Mouse (Mus musculus) olfactory bulb, adult 2 months (tissue): ENCODE measurements around the gene Nek5. TPM values are rescaled to one million over a fixed set of nuclear protein-coding genes. Genes with fewer than 3 reads are reported as not detected.

ENCODE experiments used
- H3K27ac ChIP-seq: fragments of 200-500 bp; 2 replicates; pipeline ENCODE4 v1.5.1; 2012; ENCODE audit warnings: low read depth, low read length; ENCODE audit not compliant: insufficient read depth
- H3K4me1 ChIP-seq: fragments of 200-500 bp; 2 replicates; pipeline ENCODE4 v1.6.1; 2012; ENCODE audit warnings: low read length; ENCODE audit not compliant: control insufficient read depth, insufficient read depth
- H3K4me3 ChIP-seq: fragments of 200-500 bp; 2 replicates; pipeline ENCODE4 v1.5.1; 2012; ENCODE audit warnings: mild to moderate bottlenecking, low read depth, low read length, moderate library complexity; ENCODE audit not compliant: insufficient read depth
- CTCF ChIP-seq: fragments of 200-500 bp; IDR thresholded peaks from 2 replicates; pipeline ENCODE4 v1.5.1; 2012; ENCODE audit warnings: low read depth, mild to moderate bottlenecking, low read length, moderate library complexity; ENCODE audit not compliant: insufficient read depth
- POLR2A ChIP-seq: fragments of 200-500 bp; IDR thresholded peaks from 2 replicates; pipeline ENCODE4 v1.6.1; 2012; ENCODE audit warnings: mild to moderate bottlenecking, low read depth, low read length, moderate library complexity; ENCODE audit not compliant: insufficient read depth
- WGBS: fragments of 180-500 bp; shearing (Covaris S2); methylation state at CpG from one replicate; pipeline ENCODE4 v1.1.7; 2018; 5-methylcytosine and 5-hydroxymethylcytosine counted together
- polyA plus RNA-seq: library from polyadenylated mRNA; stranded (reverse); fragments of >200 nt; gene quantifications from 2 replicates; pipeline ENCODE4 v1.2.4, GENCODE M21; 2012; ENCODE audit warnings: low replicate concordance; ENCODE audit not compliant: missing spikeins, insufficient read depth, insufficient read length

Nek5 gene
- polyA plus RNA-seq, 1 experiment, result not detected

- no peak for TF ChIP-seq CTCF
- H3K27ac ChIP-seq, result no peak overlapping the region
- H3K4me1 ChIP-seq, result peaks cover 4% of the 10 kb centered on the region
- 81% methylated on average over 9 of the region's 9 CpGs for WGBS
- no peak overlapping the region for H3K4me3 ChIP-seq
These were observed 66.5 kb downstream of the Nek5 start for GRCm38 (mm10) chr8:22058368-22058767.

- whole genome bisulfite sequencing, result 85% methylated on average over 3 of the region's 3 CpGs
- H3K4me3 ChIP-seq, result no peak overlapping the region
- TF ChIP-seq POLR2A, result no peak
- no peak for TF ChIP-seq CTCF
- peaks cover 4% of the 10 kb centered on the region for H3K4me1 ChIP-seq
- no peak overlapping the region for H3K27ac ChIP-seq
These were observed 68.0 kb downstream of the Nek5 start for GRCm38 (mm10) chr8:22056850-22057249.

GRCm38 (mm10) chr8:22055492-22055877 is 69.4 kb downstream of the Nek5 start:
- Histone ChIP-seq H3K4me1 (peaks cover 4% of the 10 kb centered on the region), H3K27ac (no peak overlapping the region), H3K4me3 (no peak overlapping the region)
- 97% methylated on average over 2 of the region's 2 CpGs for WGBS
- TF ChIP-seq CTCF, result no peak
- TF ChIP-seq POLR2A, result no peak

GRCm38 (mm10) chr8:22054674-22055491 is 70.0 kb downstream of the Nek5 start:
- no peak for TF ChIP-seq POLR2A
- TF ChIP-seq CTCF, result no peak
- 86% methylated on average over 12 of the region's 12 CpGs for WGBS
- H3K4me1 ChIP-seq, result peaks cover 3% of the 10 kb centered on the region
- H3K4me3 ChIP-seq, result no peak overlapping the region
- H3K27ac ChIP-seq, result no peak overlapping the region

GRCm38 (mm10) chr8:22047699-22048464 is 77.0 kb downstream of the Nek5 start:
- no peaks in the 10 kb centered on the region for H3K4me1 ChIP-seq
- no peak for TF ChIP-seq CTCF
- TF ChIP-seq POLR2A, result no peak
- WGBS, result 21% methylated on average over 2 of the region's 2 CpGs
- no peak overlapping the region for H3K4me3 ChIP-seq
- H3K27ac ChIP-seq, result no peak overlapping the region

- TF ChIP-seq POLR2A, result no peak
- TF ChIP-seq CTCF, result no peak
- H3K27ac ChIP-seq, result no peak overlapping the region
- H3K4me1 ChIP-seq, result peaks cover 5% of the 10 kb centered on the region; the same call in 1 of the 2 replicates
- 76% methylated on average over 12 of the region's 12 CpGs for WGBS
- H3K4me3 ChIP-seq, result no peak overlapping the region
These were observed 81.1 kb downstream of the Nek5 start for GRCm38 (mm10) chr8:22043706-22044105.

GRCm38 (mm10) chr8:22042515-22042914 is 82.3 kb downstream of the Nek5 start:
- Histone ChIP-seq H3K4me3 (no peak overlapping the region), H3K27ac (no peak overlapping the region), H3K4me1 (peaks cover 5% of the 10 kb centered on the region; the same call in 1 of the 2 replicates)
- WGBS, result 81% methylated on average over 3 of the region's 3 CpGs
- TF ChIP-seq CTCF, result no peak
- no peak for TF ChIP-seq POLR2A

- WGBS, result 44% methylated on average over 6 of the region's 6 CpGs
- H3K4me3 ChIP-seq, result no peak overlapping the region
- no peak for TF ChIP-seq CTCF
- TF ChIP-seq POLR2A, result no peak
These were observed 84.7 kb downstream of the Nek5 start for GRCm38 (mm10) chr8:22040153-22040509.

More at GRCm38 (mm10) chr8:22040153-22040509, 84.7 kb downstream of the Nek5 start:
- H3K4me1 ChIP-seq, result peaks cover 5% of the 10 kb centered on the region; the same call in 1 of the 2 replicates
- no peak overlapping the region for H3K27ac ChIP-seq
